Mouse (Mus musculus) embryonic facial prominence, embryonic 10.5 days (tissue): Measurements from ENCODE around the gene Hoxa6. TPM values are rescaled to one million over a fixed set of nuclear protein-coding genes. Genes with fewer than 3 reads are reported as not detected.

Experiments
- DNase-seq: peaks from one replicate; pipeline ENCODE4 v3.0.0-alpha.2; 2017; ENCODE audit warnings: low spot score
- H3K27ac ChIP-seq: fragments of 300-500 bp; sonication (generic); replicated peaks from 2 replicates; pipeline ENCODE4 v1.5.1; 2016; ENCODE audit warnings: mild to moderate bottlenecking
- H3K27me3 ChIP-seq: fragments of 300-500 bp; sonication (generic); replicated peaks from 2 replicates; pipeline ENCODE4 v1.6.1; 2016; ENCODE audit warnings: low read depth, mild to moderate bottlenecking; ENCODE audit not compliant: poor library complexity, severe bottlenecking
- H3K36me3 ChIP-seq: fragments of 300-500 bp; sonication (generic); replicated peaks from 2 replicates; pipeline ENCODE4 v1.6.1; 2016; ENCODE audit warnings: mild to moderate bottlenecking, moderate library complexity
- H3K4me1 ChIP-seq: fragments of 300-500 bp; sonication (generic); 2 replicates; pipeline ENCODE4 v1.6.1; 2016
- H3K4me3 ChIP-seq: fragments of 300-500 bp; sonication (generic); 2 replicates; pipeline ENCODE4 v1.5.1; 2016; ENCODE audit warnings: mild to moderate bottlenecking, moderate library complexity
- H3K9me3 ChIP-seq: fragments of 300-500 bp; sonication (generic); 2 replicates; pipeline ENCODE4 v1.6.1; 2016; ENCODE audit warnings: mild to moderate bottlenecking
- WGBS: fragments of 180-500 bp; shearing (Covaris S2); methylation state at CpG from one replicate; pipeline ENCODE4 v1.1.7; 2016; 5-methylcytosine and 5-hydroxymethylcytosine counted together
- polyA plus RNA-seq: library from polyadenylated mRNA; unstranded; fragments of >200 nt; fragmentation: Nextera tagmentation; extraction: Ambion mirVana; gene quantifications from 2 replicates; pipeline ENCODE4 v1.2.1, GENCODE M21; 2016

Gene Hoxa6
- polyA plus RNA-seq: not detected in 2 replicates

DNA sequence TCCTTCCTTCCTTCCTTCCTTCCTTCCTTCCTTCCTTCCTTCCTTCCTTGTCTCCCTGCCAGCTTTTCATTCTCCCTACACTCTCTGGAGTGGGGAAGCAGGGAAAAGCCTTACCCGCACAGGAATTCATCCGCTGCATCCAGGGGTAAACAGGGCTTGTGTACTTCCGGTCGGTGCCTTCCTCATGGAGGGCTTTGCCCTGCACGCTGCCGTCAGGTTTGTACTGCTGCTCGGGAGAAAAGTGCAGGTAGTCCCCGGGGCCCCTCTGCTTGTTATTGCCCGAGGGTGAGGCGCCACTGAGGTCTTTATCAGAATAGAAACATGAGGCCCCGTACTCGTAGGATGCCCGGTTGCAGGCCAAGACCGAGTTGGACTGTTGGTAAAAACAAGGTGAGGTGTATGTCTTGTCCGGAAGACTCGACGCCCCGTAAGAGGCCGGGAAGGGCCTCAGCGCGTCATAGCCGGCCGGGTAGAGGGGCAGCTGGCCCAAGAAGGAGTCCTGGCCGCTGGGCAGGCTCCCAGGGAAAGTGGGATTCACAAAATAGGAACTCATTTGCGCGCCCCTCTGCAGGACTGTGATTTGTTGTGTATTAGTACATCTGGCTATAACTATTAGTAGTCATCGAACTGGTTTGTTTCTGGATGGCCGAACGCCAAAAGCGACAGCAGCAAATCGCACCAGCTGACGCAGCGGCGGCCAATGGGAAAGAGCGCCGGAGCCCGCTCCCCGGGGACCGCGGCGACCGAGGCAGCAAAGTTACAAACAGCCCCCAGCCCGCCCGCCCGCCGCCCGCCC lies at the start of gene Hoxa6:
Gene Hoxa6 (minus strand): TSS at position 651 of the 796 bp plus-strand sequence.
- H3K9me3 ChIP-seq: no peaks in the 10 kb centered on the region
- H3K27me3 ChIP-seq: peaks cover 100% of the 10 kb centered on the region
- H3K4me1 ChIP-seq: peaks cover 23% of the 10 kb centered on the region
- no peak within 1 kb of the TSS for H3K27ac ChIP-seq
- H3K36me3 ChIP-seq: no peaks in the 10 kb centered on the region
- H3K4me3 ChIP-seq: peak within 1 kb of the TSS; percentile 21
- DNase-seq: peak; percentile 50
- under 1% methylated on average over 47 of the region's 47 CpGs for WGBS

DNA sequence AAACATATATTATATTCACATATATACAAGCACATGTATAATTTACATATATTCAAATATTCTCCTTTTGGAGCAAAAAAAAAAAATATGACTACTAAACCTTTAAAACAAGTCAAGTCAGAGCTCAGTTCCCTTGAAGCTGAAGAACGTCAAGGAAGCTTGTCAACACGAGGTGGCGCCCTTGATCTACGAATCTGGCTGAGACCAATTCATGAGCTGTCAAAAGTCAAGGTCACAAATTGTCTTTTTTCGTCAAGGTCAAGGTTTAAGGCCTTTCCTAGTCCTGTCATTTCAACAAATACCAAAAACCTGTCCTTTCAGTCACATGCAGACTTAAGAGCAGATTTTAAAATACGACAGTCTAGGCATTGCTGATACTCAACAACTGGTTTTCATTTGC lies 48.4 kb upstream of the Hoxa6 start:
- Histone ChIP-seq H3K4me3 (no peak overlapping the region), H3K27me3 (peaks cover 99% of the 10 kb centered on the region), H3K36me3 (no peaks in the 10 kb centered on the region), H3K27ac (no peak overlapping the region), H3K4me1 (peaks cover 14% of the 10 kb centered on the region), H3K9me3 (no peaks in the 10 kb centered on the region)
- peak; percentile 82 for DNase-seq
- 2% methylated on average over 6 of the region's 6 CpGs for WGBS

DNA sequence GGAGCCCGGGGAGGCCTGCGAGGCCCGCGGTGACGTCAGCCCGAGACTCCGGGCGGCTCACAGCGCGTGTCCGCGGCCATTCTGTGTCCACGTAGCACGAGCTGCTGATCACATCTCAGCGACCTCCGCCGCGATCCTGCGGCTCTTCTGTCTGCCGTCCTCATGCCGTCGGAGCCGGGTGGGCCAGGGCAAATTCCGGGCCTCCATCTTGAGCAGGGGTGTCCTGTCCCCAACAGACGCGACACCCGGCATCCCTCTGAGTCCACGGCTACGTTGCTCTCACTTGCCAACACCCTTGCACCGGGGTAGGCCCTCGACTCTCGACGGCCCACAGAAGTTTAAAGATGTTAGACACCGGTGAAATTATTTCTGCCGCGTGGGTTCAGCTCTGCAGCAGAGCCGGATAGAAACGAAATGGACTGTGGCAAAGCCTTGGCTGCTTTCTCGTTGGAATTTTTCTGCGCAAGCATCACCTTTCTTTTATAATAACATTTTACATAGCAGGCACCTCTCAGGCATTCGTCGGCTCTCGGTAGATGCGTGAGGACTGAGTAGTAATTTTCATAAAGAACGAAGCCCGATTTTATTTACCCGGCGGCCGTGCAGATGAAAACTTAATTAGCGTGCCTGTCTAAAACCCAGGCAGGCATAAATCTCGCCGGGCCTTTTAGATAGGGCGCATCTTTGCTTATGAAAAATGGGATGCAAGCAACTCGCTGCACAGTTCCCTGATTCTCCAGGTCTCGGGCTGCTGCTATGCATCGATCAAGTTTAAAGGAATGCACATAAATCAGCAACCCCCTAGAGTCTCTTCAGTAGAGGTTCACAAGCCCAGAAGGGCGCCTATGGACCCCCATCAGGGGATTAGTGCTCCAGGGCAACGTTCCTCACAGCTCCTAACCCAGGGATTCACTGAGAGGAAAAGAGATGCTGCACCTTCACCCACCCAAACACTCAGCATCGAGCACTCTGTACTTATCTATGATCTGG lies 45.3 kb upstream of the Hoxa6 start:
- peaks cover 100% of the 10 kb centered on the region for H3K27me3 ChIP-seq
- no peaks in the 10 kb centered on the region for H3K9me3 ChIP-seq
- H3K36me3 ChIP-seq: no peaks in the 10 kb centered on the region
- DNase-seq: peak; percentile 62
- H3K4me1 ChIP-seq: no peaks in the 10 kb centered on the region; the same call in 1 of the 2 replicates
- 1% methylated on average over 59 of the region's 59 CpGs for WGBS
- H3K27ac ChIP-seq: no peak overlapping the region
- peak overlapping the region; percentile 28; the same call in 1 of the 2 replicates for H3K4me3 ChIP-seq

- no peaks in the 10 kb centered on the region for H3K9me3 ChIP-seq
- WGBS: under 1% methylated on average over 35 of the region's 35 CpGs
- DNase-seq: peak; percentile 60
- H3K27me3 ChIP-seq: peaks cover 100% of the 10 kb centered on the region
- no peak overlapping the region for H3K27ac ChIP-seq
- H3K36me3 ChIP-seq: no peaks in the 10 kb centered on the region
- H3K4me3 ChIP-seq: no peak overlapping the region
- H3K4me1 ChIP-seq: no peaks in the 10 kb centered on the region; the same call in 1 of the 2 replicates
Observed at GRCm38 (mm10) chr6:52252775-52253376, 44.4 kb upstream of the Hoxa6 start.

DNA sequence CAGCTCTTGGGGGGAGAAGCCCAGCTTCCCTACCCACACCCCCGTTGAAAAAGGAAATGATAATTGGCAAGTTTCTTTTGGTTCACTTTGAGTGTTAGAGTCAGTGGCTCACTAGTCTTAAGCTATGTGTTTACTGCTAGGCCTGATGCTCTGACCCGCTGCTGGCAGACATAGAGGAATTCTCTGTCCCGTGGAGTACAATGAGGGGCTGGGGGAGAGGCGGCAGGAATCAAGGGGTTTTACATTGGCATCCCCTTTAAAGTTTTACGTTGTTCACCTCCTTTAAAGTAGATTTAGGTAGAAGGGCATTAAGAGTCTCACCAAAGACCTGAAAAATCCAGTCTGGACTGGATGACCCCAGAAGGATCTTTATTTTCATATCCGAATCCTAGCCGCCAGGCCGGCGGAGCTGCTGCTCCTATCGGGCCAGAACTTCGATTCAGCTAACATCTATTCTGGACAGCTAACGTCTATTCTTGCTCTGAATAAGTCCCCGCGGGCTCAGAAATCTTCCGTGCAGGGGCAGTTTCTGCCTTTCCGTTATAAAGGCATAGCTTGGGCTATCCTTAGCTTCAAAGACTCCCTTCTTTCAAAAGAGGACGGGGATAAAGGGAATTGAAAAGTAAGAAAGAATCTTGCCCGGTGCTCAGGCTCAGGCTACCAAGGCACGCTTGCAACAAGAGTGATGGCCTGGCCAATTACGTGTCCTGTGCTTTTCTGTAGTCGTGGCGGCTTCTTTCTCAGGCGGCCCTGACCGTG lies 43.7 kb upstream of the Hoxa6 start:
- Histone ChIP-seq H3K27ac (no peak overlapping the region), H3K27me3 (peaks cover 100% of the 10 kb centered on the region), H3K36me3 (no peaks in the 10 kb centered on the region), H3K4me3 (no peak overlapping the region), H3K9me3 (no peaks in the 10 kb centered on the region), H3K4me1 (no peaks in the 10 kb centered on the region; the same call in 1 of the 2 replicates)
- DNase-seq: no peak
- 2% methylated on average over 24 of the region's 24 CpGs for WGBS

GRCm38 (mm10) chr6:52251177-52251879 lies 42.8 kb upstream of the Hoxa6 start:
- WGBS: 9% methylated on average over 7 of the region's 7 CpGs
- Histone ChIP-seq H3K27me3 (peaks cover 100% of the 10 kb centered on the region), H3K4me3 (no peak overlapping the region), H3K36me3 (no peaks in the 10 kb centered on the region), H3K27ac (no peak overlapping the region), H3K4me1 (peaks cover 2% of the 10 kb centered on the region), H3K9me3 (no peaks in the 10 kb centered on the region)
- no peak for DNase-seq

- no peaks in the 10 kb centered on the region for H3K36me3 ChIP-seq
- peaks cover 10% of the 10 kb centered on the region for H3K4me1 ChIP-seq
- H3K9me3 ChIP-seq: no peaks in the 10 kb centered on the region
- DNase-seq: no peak
- WGBS: 3% methylated on average over 4 of the region's 4 CpGs
- H3K4me3 ChIP-seq: no peak overlapping the region
- H3K27me3 ChIP-seq: peaks cover 100% of the 10 kb centered on the region
- H3K27ac ChIP-seq: no peak overlapping the region
Observed at GRCm38 (mm10) chr6:52249826-52250225, 41.3 kb upstream of the Hoxa6 start.

DNA sequence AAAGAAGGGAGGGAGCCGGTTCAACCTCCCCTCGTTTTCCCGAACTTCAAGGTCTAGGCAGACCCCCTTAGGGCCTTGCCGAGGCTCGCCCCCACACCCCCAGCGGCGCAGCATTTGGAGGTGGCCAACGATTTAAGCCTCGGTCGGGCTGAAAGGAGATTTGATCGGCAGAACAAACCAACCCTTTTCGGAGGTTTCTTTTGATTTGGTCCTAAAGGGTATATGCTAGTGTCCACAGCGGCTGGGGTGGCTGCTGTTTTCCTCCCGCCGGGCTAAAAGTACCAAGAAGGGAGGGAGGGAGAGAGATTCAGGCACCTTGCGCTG lies 40.9 kb upstream of the Hoxa6 start:
- Histone ChIP-seq H3K9me3 (no peaks in the 10 kb centered on the region), H3K36me3 (no peaks in the 10 kb centered on the region), H3K27me3 (peaks cover 100% of the 10 kb centered on the region), H3K27ac (no peak overlapping the region), H3K4me3 (no peak overlapping the region), H3K4me1 (peaks cover 10% of the 10 kb centered on the region)
- under 1% methylated on average over 16 of the region's 16 CpGs for WGBS
- no peak for DNase-seq

DNA sequence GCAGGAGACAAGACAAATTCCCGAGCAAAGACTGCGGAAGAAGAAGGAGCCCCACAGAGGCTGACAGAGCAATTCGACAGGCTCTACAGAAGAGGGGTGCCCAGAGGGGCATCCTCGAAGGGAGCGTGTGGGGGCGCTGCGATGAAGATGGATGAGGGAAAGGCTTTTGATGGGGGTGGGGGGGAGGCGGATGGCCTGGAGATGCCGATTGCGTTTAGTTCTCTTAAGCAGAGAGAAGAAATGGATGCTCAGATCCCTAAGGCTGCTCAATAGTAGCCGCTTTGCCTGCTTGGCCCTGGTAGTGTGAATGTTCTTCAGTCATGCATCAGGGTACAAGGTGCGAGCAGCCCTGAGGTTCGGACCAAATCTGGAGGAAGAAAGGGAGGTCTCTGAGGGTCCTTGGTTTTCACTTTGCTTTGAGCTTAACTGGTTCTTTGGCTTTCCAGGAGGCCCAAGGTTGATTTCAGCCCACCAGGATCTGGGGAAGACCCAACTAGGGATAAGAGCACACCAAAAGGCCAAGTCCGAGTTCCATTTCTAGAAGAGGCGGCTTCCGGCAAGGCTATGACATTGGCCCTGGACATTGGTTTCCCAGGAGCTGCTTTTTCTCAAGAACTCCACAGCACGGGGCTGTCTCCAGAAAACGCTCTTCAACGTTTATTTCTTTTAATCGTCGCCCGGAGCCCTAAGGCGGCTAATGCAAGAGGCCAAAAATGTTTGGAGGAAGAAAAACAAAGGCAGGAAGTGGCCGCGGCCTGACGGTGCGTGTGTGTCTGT lies 40.3 kb upstream of the Hoxa6 start:
- under 1% methylated on average over 27 of the region's 27 CpGs for WGBS
- Histone ChIP-seq H3K27ac (no peak overlapping the region), H3K9me3 (no peaks in the 10 kb centered on the region), H3K4me1 (peaks cover 12% of the 10 kb centered on the region), H3K27me3 (peaks cover 100% of the 10 kb centered on the region), H3K4me3 (no peak overlapping the region), H3K36me3 (no peaks in the 10 kb centered on the region)
- no peak for DNase-seq

- no peaks in the 10 kb centered on the region for H3K36me3 ChIP-seq
- DNase-seq: no peak
- H3K9me3 ChIP-seq: no peaks in the 10 kb centered on the region
- H3K27me3 ChIP-seq: peaks cover 100% of the 10 kb centered on the region
- H3K4me1 ChIP-seq: peaks cover 15% of the 10 kb centered on the region
- no peak overlapping the region for H3K27ac ChIP-seq
- WGBS: 2% methylated on average over 23 of the region's 23 CpGs
- H3K4me3 ChIP-seq: no peak overlapping the region
Observed at GRCm38 (mm10) chr6:52247766-52248637, 39.5 kb upstream of the Hoxa6 start.
